Mouse (Mus musculus) limb, embryonic 14.5 days (tissue): ENCODE measurements around the gene Anks1. TPM values are rescaled to one million over a fixed set of nuclear protein-coding genes. Genes with fewer than 3 reads are reported as not detected.
"Not testable (repeated sequence)": the region's sequence is repeated elsewhere in the genome, so short reads cannot be mapped to it uniquely, and the experiment has no call there.

Source experiments
- ATAC-seq: fragments of 200-750 bp; cut with Nextera tagmentation; 2 replicates; pipeline ENCODE4 v1.8.0; 2017; ENCODE audit warnings: low read depth, moderate number of reproducible peaks, moderate TSS enrichment; ENCODE audit not compliant: low FRiP score
- DNase-seq: peaks from one replicate; pipeline ENCODE4 v3.0.0-alpha.2; 2015; ENCODE audit warnings: low spot score
- H3K27ac ChIP-seq: fragments of 300-500 bp; sonication (generic); replicated peaks from 2 replicates; pipeline ENCODE4 v1.5.1; 2014; ENCODE audit warnings: low read depth, mild to moderate bottlenecking, low read length, moderate library complexity, mixed read lengths
- H3K27me3 ChIP-seq: fragments of 300-500 bp; sonication (generic); 2 replicates; pipeline ENCODE4 v1.6.1; 2014; ENCODE audit warnings: low read length, mixed read lengths; ENCODE audit not compliant: control insufficient read depth, insufficient read depth
- H3K36me3 ChIP-seq: fragments of 300-500 bp; sonication (generic); 2 replicates; pipeline ENCODE4 v1.6.1; 2014; ENCODE audit warnings: mild to moderate bottlenecking, low read length, moderate library complexity, mixed read lengths; ENCODE audit not compliant: control insufficient read depth, insufficient read depth
- H3K4me1 ChIP-seq: fragments of 300-500 bp; sonication (generic); 2 replicates; pipeline ENCODE4 v1.6.1; 2014; ENCODE audit warnings: antibody characterized with exemption, low read length, mixed read lengths; ENCODE audit not compliant: control insufficient read depth, insufficient read depth
- H3K4me2 ChIP-seq: fragments of 300-500 bp; sonication (generic); replicated peaks from 2 replicates; pipeline ENCODE4 v1.6.1; 2014; ENCODE audit warnings: low read depth, mild to moderate bottlenecking, low read length, moderate library complexity; ENCODE audit not compliant: severe bottlenecking
- H3K4me3 ChIP-seq: fragments of 300-500 bp; sonication (generic); replicated peaks from 2 replicates; pipeline ENCODE4 v1.5.1; 2014; ENCODE audit warnings: low read length
- H3K9ac ChIP-seq: fragments of 300-500 bp; sonication (generic); 2 replicates; pipeline ENCODE4 v1.6.1; 2014; ENCODE audit warnings: mild to moderate bottlenecking, low read depth, low read length, moderate library complexity; ENCODE audit not compliant: severe bottlenecking
- H3K9me3 ChIP-seq: fragments of 300-500 bp; sonication (generic); 2 replicates; pipeline ENCODE4 v1.6.1; 2016; ENCODE audit warnings: low read length; ENCODE audit not compliant: control insufficient read depth
- POLR2A ChIP-seq: fragments of 200-500 bp; IDR thresholded peaks from 2 replicates; pipeline ENCODE4 v1.8.0; 2012; ENCODE audit warnings: inconsistent platforms, mild to moderate bottlenecking, moderate library complexity, borderline replicate concordance; ENCODE audit not compliant: insufficient read depth, insufficient read length; ENCODE audit errors: extremely low read depth
- WGBS: fragments of 180-500 bp; shearing (Covaris S2); extraction: QIAGEN DNeasy Blood & Tissue Kit; methylation state at CpG from one replicate; pipeline ENCODE4 v1.1.7; 2014; 5-methylcytosine and 5-hydroxymethylcytosine counted together
- polyA plus RNA-seq, 2 experiments: library from polyadenylated mRNA; depleted of rRNA in 1 of 2; stranded (reverse) in 1 of 2; unstranded in 1 of 2; fragments of >200 nt; fragmentation: Nextera tagmentation in 1 of 2; extraction: Ambion mirVana in 1 of 2; gene quantifications; 2 replicates each; pipeline versions ENCODE4 v1.2.1 to v1.2.3; 2012 to 2014

The Anks1 gene
- polyA plus RNA-seq, 2 experiments, result 14.6 to 40.6 TPM

- no peak overlapping the region for H3K4me2 ChIP-seq
- H3K4me3 ChIP-seq, result no peak overlapping the region
- DNase-seq (no peak), ATAC-seq (no peak)
- no peak overlapping the region for H3K9ac ChIP-seq
- no peak for TF ChIP-seq POLR2A
- no peak overlapping the region for H3K27ac ChIP-seq
- WGBS, result 97% methylated on average over 3 of the region's 3 CpGs
- H3K4me1 ChIP-seq, result no peaks in the 10 kb centered on the region; the same call in 1 of the 2 replicates
- H3K27me3 ChIP-seq, result no peaks in the 10 kb centered on the region
- H3K36me3 ChIP-seq, result peaks cover 30% of the 10 kb centered on the region
- no peaks in the 10 kb centered on the region for H3K9me3 ChIP-seq
Measured at GRCm38 (mm10) chr17:27977008-27977636, 68.0 kb downstream of the Anks1 start.

GRCm38 (mm10) chr17:27980391-27980955 is 71.4 kb downstream of the Anks1 start:
- ATAC-seq (no peak), DNase-seq (no peak)
- no peak overlapping the region for H3K27ac ChIP-seq
- no peak for TF ChIP-seq POLR2A
- H3K9ac ChIP-seq, result no peak overlapping the region
- no peak overlapping the region for H3K4me2 ChIP-seq
- 96% methylated on average over 3 of the region's 3 CpGs for WGBS
- H3K9me3 ChIP-seq, result no peaks in the 10 kb centered on the region
- H3K27me3 ChIP-seq, result no peaks in the 10 kb centered on the region
- H3K4me3 ChIP-seq, result no peak overlapping the region
- peaks cover 31% of the 10 kb centered on the region for H3K36me3 ChIP-seq
- H3K4me1 ChIP-seq, result no peaks in the 10 kb centered on the region

- WGBS, result 82% methylated on average over 5 of the region's 5 CpGs
- no peak for ATAC-seq
Measured at GRCm38 (mm10) chr17:27981451-27982069, 72.5 kb downstream of the Anks1 start.

GRCm38 (mm10) chr17:27982070-27982457 is 73.0 kb downstream of the Anks1 start:
- not testable (repeated sequence) for H3K4me3 ChIP-seq, H3K27me3 ChIP-seq, H3K9ac ChIP-seq, H3K27ac ChIP-seq, ATAC-seq, H3K4me1 ChIP-seq, H3K4me2 ChIP-seq, DNase-seq, H3K9me3 ChIP-seq
- peaks cover 30% of the 10 kb centered on the region for H3K36me3 ChIP-seq
- WGBS, result 87% methylated on average over 14 of the region's 14 CpGs

More at GRCm38 (mm10) chr17:27981451-27982069, 72.5 kb downstream of the Anks1 start:
- Histone ChIP-seq H3K4me3 (no peak overlapping the region), H3K36me3 (peaks cover 30% of the 10 kb centered on the region), H3K27ac (no peak overlapping the region), H3K27me3 (no peaks in the 10 kb centered on the region), H3K9ac (no peak overlapping the region), H3K4me2 (no peak overlapping the region), H3K9me3 (no peaks in the 10 kb centered on the region), H3K4me1 (no peaks in the 10 kb centered on the region)
- no peak for DNase-seq
- TF ChIP-seq POLR2A, result no peak

GRCm38 (mm10) chr17:27982712-27983266 is 73.7 kb downstream of the Anks1 start:
- H3K4me1 ChIP-seq, result no peaks in the 10 kb centered on the region
- H3K4me3 ChIP-seq, result no peak overlapping the region
- no peak overlapping the region for H3K4me2 ChIP-seq
- DNase-seq, result no peak
- no peak for ATAC-seq
- 78% methylated on average over 7 of the region's 7 CpGs for WGBS
- no peak overlapping the region for H3K27ac ChIP-seq
- H3K27me3 ChIP-seq, result no peaks in the 10 kb centered on the region
- peaks cover 30% of the 10 kb centered on the region for H3K36me3 ChIP-seq
- H3K9ac ChIP-seq, result no peak overlapping the region
- H3K9me3 ChIP-seq, result no peaks in the 10 kb centered on the region
- no peak for TF ChIP-seq POLR2A
